Mouse (Mus musculus) left cerebral cortex, postnatal 25 days (tissue): ENCODE results near the gene Krt78. TPM values are rescaled to one million over a fixed set of nuclear protein-coding genes. Genes with fewer than 3 reads are reported as not detected.

Source experiments
- DNase-seq, 2 experiments: peaks; one replicate each; pipeline ENCODE4 v3.0.0; 2022; ENCODE audit warnings: low spot score in 2 of 2, mixed read lengths in 1 of 2
- intact Hi-C: fragments of 180-260 bp; cut with DNase I; formaldehyde crosslinking; loops from one replicate; pipeline ENCODE4 v1.15.1; 2025
- total RNA-seq, 2 experiments: library from RNA; stranded (reverse); gene quantifications; 2 replicates each; pipeline ENCODE4 v1.2.3; 2021

Krt78 gene
- total RNA-seq, 2 experiments from 2014 or later, result not detected

- intact Hi-C loops, result no loop called here
- DNase-seq, result no peak
Observed at GRCm38 (mm10) chr15:101902171-101903149, 51.6 kb downstream of the Krt78 start.

Other genes starting within 250 kb of the Krt78 start
- not detected for gene Krt5, start 241.4 kb downstream of the Krt78 start, total RNA-seq
- gene Krt71, start 211.2 kb downstream of the Krt78 start, total RNA-seq, result not detected
- gene Krt72, start 167.8 kb downstream of the Krt78 start, total RNA-seq, result not detected
- 1 to 10 TPM; 1.3 to 2.0 TPM for gene Krt73, start 151.9 kb downstream of the Krt78 start, total RNA-seq
- under 1 TPM; 0.16 to 0.23 TPM for gene Krt2, start 136.1 kb downstream of the Krt78 start, total RNA-seq
- 1 to 10 TPM; 2.4 to 2.5 TPM for gene Krt1, start 103.5 kb downstream of the Krt78 start, total RNA-seq
- 10 to 100 TPM; 10.1 to 12.6 TPM for gene Krt77, start 84.6 kb downstream of the Krt78 start, total RNA-seq
- not detected for gene Krt76, start 61.4 kb downstream of the Krt78 start, total RNA-seq
- gene Krt4, start 29.6 kb downstream of the Krt78 start, total RNA-seq, result not detected
- gene Krt79, start 14.0 kb downstream of the Krt78 start, total RNA-seq, result not detected
- gene Krt8, start 50.2 kb upstream of the Krt78 start, total RNA-seq, result under 1 TPM in 1 of 2 experiments, not detected in 1; 0.32 TPM
- under 1 TPM in 1 of 2 experiments, not detected in 1; 0.69 TPM for gene Krt18, start 73.9 kb upstream of the Krt78 start, total RNA-seq
- 100 to 1,000 TPM; 157 to 161 TPM for gene Eif4b, start 119.5 kb upstream of the Krt78 start, total RNA-seq
- 10 to 100 TPM; 11.8 to 19.1 TPM for gene Tns2, start 146.1 kb upstream of the Krt78 start, total RNA-seq
- gene Spryd3, start 181.9 kb upstream of the Krt78 start, total RNA-seq, result 100 to 1,000 TPM; 142 to 146 TPM
- gene Igfbp6, start 190.1 kb upstream of the Krt78 start, total RNA-seq, result 10 to 100 TPM; 36.5 to 43.1 TPM
- gene Soat2, start 196.2 kb upstream of the Krt78 start, total RNA-seq, result under 1 TPM in 1 of 2 experiments, not detected in 1; 0.14 TPM
- 10 to 100 TPM; 58.5 to 64.9 TPM for gene Zfp740, start 249.0 kb upstream of the Krt78 start, total RNA-seq